Mouse (Mus musculus): ENCODE measurements at regions not wholly inside any gene's neighbourhood (a gene's known extent, or its start where the extent isn't known, plus 50 kb on each side); places are given as distances from the start of the nearest gene placed in this dataset.

DNA sequence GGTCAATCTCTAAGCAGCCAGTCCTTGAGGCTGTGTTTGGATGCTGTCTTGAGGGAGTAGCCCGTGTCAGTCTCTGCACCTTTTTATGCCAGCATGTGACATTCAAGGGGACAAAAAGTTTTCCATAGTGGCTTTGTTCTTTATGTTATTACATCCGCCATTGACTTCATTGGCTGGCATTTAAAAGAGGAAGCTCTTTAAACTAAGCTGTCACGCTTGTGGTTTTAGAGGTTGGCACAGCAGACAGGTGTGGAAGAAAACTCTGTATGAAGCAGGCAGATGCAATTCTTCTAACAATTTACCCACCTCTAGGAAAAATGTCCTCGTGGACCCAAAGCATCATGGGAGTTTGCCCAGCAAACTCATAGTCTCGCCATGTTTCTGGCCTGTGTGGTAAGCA is 297.5 kb upstream of the Gadl1 start:
- no peak for DNase-seq (ENCODE audit: low spot score in 2 of 2)

DNA sequence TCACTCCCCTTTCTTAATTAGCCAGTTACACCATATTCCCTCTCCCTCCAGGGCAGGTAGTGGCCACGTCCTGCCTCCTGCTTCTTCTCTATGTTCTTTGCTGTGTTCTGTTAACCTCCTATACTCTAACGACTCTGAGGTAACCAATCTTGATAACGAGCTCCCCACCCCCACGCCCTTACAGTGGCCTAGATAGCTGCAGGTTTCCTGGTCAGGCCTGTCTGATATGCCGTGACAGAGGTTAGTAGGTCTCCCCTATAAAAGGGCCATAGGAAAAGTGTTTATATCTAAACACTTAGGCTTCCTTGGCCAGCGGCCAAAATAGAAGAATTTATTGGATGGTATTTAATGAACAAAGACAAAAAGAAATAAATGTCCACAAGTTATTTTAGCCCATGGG is 296.3 kb upstream of the Gadl1 start:
- DNase-seq (ENCODE audit: low spot score in 2 of 2), result no peak

DNA sequence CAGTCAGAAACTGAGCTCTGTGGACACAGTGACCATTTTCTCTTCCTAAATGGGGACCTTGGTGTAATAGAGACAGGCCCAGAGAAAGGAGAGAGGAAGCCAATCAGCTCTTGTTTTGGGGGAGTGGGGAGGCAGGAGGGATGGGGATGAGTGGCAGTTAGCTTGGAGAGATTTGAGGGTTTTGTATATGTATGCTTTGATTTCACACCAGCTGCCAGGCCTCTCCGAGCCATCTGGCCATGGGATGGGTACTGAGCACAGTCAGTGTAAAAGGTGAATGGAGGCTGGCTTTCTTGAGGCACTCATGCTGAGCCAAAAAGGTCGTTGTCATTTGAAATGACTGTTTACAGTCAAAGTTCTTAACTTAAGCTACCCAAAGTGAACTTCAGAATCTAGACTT is 295.2 kb upstream of the Gadl1 start:
- DNase-seq (ENCODE audit: low spot score in 2 of 2), result no peak

DNA sequence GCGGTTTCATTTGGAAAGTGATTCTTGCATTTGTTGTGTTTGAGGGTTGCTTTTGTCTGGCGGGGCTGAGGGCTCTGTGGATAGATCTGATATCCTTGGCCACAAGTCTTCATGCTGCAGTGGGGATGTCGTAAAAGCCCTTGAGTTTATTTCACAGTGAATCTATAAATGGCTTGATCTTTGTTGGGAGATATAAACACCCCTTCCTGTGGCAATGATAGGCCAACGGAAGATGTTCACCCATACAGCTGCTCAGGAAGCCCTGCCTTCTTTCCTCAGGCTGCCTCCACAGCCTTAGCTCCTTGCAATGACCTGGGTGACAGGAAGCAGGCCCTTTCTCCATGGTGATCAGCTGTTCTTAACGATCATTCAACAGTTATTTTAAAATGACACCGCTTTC is 291.3 kb upstream of the Gadl1 start:
- DNase-seq (ENCODE audit: low spot score in 2 of 2), result no peak

DNA sequence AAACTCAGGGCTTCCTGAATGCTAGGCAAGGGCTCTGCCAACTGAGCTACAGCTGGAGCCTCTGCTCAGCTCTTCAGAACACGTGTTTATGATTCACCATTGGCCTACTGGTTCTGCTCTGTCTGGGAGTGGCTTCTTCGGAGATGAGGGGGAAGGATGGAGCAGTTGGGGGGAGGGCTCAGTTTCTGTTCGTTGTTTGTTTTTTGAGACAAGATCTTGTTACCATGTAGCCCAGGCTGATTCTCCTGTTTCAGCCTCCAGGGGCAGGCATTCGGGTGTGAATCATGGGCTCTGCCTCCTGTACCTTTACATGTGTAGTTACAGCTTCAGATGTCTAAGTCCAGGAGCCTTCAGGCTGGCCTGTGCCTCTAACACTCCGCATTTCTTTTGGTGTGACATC is 285.3 kb upstream of the Gadl1 start:
- peak in 1 of 2 experiments; percentile 5 for DNase-seq (ENCODE audit: low spot score in 2 of 2)

DNA sequence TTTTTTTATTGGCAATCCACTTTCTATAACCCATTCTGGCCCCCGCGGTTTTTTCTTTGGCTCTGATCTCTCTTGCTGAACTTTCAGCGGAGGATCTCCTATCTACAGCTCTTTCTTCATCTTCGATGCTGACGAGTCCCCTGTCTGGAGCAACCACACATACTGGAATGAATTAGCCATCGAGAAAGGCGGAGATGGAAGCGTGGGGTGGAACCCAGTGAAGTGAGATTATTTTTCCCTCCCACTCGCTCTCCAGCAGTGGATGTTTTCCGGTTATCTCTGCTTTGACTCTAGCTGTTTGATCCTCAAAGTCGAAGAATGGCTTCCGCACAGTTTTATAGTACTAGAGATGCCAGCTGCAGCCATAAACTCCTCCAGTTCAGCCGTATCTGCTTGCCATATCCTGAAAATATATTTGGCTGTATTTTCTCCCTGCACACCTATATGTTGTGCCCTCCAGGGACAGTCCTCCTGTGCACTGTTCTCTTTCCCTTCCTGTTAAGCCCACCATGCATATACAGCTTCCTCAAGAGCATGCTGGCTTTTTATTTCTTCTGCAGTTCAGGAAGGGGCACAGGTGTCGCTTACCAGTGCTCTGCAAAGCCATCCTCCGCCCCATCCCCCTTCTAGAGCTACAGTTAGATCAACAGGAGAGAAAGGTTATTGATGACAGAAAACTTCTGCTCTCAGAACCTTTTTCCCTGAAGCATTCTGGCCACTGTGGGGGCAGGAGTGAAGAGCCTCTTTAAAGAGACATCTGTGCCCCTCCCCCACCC is 284.3 kb upstream of the Gadl1 start:
- DNase-seq (ENCODE audit: low spot score in 2 of 2), result no peak

DNA sequence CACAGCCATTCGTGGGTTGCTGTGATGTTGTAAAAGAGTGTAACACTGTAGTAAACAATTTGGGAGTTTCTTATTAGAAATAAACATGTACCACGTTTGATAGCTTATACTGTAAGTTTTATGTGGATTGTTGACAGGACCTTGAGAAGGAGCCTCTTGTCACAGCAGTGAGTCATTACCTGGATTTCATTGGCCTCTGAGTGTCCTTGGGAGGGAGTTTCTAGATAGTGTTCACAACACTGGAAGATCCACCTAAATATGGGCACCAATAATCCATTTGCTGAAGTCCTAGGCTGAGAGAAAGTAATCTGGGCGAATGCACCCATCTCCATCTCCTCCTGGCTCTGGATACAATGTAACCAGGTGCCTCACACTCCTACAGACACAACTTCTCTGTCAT is 281.7 kb upstream of the Gadl1 start:
- no peak for DNase-seq (ENCODE audit: low spot score in 2 of 2)

DNA sequence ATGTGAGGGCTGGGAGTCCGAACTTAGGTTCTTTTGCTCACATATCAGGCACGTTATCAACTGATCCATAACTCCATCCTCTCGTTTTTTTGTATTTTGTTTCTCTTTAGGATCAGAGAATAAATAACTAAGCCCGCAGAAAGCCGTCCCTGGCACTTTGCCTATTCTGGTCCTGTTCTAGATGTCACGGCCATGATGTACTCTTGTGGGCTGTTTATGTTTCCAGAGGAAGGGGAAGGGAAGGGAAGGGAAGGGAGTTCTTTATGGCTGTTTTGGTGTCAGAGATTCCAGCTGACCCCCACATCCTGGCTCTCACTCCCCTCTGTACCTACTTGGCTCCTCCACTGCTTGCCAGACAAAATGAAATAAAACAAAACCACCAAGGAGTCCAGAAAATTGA is 272.1 kb upstream of the Gadl1 start:
- no peak for DNase-seq (ENCODE audit: low spot score in 2 of 2)

DNA sequence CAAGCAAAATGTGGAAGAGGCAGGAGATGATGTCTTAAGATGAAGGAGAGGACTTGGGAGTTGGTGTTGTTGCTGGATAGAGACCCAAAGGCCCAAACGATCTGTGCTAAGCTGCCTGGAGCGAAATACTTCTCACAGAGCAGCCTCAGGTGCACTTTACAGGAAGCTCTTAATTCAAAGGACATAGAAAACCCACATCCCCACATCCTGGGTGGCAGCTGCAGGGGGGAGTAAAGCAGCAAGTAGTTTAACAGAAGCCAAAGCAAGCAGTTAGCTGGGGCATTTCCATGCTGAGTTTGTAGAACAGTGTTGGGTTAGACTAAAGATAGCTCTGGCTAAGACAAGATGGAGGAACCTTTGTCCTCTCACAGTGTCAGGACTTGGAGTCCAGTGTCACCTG is 268.5 kb upstream of the Gadl1 start:
- DNase-seq (ENCODE audit: low spot score in 2 of 2), result no peak

DNA sequence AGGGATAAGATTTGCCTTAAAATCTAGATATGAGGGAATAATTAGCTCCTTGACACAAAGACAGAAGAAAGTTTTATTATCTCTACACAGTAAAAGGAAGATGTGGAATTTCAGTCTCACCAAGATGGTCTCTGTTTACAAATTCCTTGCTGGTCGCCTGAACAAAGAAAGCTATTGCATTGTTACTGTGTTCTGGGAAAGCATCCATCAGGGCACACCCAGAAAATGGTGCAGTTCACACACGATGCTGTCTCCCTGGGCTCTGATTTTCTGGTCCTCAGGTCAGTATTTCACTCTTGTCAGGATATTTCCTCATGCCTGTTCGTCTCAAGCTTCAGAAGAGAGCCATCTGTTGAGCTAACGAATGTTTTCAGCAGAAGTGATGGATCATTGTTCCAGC is 267.2 kb upstream of the Gadl1 start:
- no peak for DNase-seq (ENCODE audit: low spot score in 2 of 2)

DNA sequence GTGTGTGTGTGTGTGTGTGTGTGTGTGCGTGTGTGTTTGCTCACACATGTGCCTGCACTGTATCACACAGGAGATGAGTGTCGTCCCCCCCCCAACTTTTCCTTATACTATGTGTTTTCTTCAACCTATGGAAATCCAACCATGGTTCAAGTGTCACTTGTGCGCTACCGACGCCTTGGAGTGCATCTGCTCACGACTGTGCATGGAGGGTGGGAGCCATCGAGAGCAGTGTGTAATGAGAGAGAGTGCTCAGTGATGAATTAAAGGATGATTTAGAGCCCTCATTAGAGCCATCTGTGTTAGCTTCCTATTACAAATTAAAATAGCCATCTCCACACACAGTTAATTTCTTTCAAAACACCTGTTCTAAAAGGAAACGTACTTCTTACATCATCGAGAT is 264.3 kb upstream of the Gadl1 start:
- no peak for DNase-seq (ENCODE audit: low spot score in 2 of 2)

DNA sequence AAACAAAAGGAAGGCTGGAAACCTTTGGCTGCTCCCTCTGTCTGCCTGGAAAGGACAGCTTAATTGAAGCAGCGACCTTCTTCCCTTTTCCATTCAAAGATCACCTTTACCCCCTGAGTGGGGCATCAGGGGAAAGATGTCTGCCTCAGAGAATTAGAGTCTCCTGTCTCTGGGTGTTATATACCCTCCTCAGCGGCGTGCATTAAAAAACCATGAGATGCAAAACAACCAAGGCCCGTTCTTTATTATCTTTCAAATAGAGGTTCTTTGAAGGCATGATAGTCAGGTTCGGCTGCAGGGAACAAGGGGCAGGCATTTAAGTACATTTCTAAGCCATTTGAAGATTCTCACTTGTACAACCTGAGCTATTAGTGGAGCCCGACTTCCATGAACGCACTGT is 263.0 kb upstream of the Gadl1 start:
- DNase-seq (ENCODE audit: low spot score in 2 of 2), result no peak

DNA sequence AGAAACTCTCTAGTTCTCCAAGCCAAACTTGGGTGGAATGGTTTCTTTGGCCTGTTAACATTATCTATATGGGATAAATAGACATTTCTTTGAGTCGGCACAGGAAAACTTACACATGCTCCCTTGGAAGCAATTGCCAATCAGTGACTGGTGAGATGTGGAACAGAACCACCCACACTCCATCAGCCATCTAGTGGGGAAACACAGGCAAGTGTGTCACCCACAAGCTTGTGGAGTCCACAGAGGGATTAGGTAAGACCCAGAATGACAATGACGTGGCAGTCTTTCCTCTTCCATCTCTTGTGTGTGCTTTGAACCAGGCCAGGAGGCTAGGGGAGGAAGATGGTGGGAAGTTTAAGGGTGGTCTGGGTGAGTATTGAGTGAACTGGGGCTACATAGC is 257.5 kb upstream of the Gadl1 start:
- no peak for DNase-seq (ENCODE audit: low spot score in 2 of 2)

DNA sequence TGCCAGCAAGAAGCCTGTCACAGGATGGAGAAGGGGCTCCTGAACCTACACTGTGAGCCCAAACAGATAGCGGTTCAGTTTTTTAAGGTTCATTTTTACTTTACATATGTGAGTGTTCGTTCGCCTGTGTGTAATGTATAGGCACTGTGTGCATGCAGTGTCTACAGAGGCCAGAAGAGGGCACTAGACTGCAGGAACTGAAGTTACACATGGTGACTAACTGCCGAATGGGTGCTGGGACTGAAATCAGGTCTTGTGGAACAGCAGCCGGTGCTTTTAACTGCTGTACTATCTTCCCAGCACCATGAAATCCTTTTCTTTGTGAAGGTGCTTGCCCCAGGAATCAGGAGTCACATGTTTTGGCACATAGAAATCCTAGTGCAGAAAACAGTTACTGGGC is 256.1 kb upstream of the Gadl1 start:
- DNase-seq (ENCODE audit: low spot score in 2 of 2), result no peak

DNA sequence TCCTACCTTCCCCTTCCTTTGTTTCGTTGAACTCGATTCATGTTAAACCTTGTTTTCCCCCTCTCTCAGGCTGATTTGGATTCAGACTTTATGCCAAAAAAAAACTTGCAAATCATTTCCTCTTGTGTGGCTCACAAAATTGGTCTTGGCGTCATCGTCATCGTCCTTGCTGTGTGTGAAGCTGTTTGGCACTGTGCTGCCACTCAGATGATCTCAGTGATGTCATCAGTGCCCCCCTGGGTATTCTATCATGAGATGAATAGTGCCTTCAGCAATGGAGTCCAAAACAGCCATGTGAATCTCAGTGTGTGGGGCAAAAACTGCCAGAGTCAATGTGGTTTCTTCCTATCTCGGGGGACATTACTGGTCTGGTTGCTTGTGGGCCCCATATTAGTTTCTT is 254.3 kb upstream of the Gadl1 start:
- no peak for DNase-seq (ENCODE audit: low spot score in 2 of 2)

DNA sequence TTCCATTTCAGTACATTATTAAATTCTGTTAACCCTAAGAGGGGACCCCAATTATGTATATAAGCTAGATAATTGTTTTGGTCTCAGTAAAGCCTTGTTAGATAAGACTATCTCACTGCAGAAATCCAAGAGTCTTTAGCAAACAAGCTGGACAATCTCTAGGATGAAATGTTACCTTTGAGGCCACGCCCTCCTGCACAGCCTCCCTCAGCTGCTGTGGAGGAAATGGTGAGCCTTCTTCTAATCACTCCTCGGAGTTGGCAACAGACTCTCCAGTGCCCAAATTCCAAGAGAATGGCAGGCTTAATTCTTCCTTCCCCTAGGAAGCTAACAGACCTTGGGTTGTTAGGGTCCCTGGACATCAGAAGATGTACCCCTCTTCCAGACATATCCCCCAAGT is 252.7 kb upstream of the Gadl1 start:
- no peak for DNase-seq (ENCODE audit: low spot score in 2 of 2)

DNA sequence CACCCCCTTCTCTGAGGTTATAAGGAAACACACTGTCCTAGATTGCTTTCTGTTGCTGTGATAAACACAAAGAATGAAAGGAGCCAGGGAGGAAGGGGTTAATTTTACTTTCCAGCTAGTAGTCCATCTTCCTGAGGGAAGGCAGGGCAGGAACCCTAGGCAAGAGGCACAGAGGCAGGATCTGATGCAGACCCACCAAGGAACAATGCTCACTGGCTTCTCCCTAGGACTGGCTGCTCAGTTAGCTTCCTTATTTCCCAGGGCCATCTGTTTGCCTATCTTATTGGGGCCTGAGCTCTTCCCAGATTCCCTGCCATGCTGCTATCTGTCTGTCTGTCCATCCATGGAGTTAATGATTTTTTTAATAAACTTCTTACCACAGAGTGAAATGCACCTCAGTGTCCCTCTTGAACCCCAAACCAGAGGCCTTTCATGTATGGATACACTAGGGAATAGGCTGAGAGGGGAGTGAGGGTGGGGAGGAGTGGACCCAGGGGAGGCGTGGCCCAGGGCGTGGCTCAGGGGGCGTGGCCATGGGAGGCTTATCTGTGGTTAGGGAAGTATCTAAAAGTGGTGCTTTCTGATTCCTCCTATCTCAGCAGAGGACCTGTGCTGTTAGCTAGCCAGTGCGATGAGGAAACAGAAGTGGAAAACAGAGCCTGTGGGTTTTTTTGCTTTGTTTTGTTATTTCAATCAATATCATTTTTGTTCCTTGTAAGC is 252.1 kb upstream of the Gadl1 start:
- DNase-seq (ENCODE audit: low spot score in 2 of 2), result peak in 1 of 2 experiments; percentile 5

DNA sequence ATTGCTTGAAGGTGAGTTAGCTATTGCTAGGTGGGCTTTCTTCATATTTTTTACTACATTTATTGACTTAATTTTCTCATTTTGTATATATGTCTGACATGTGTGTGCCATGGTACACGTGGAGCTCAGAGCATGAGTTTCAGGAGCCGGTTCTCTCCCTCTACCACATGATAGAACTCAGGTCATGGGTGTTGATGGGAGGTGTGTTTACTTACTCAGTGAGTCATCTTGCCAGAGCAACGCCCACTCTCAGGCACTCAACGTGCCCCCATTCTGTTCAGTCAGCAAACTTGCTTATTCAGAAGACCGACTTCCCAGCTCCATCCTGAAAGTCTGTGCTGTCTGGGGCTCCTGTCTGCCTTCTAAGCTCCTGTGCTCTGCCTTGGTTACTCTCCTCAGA is 250.8 kb upstream of the Gadl1 start:
- no peak for DNase-seq (ENCODE audit: low spot score in 2 of 2)

DNA sequence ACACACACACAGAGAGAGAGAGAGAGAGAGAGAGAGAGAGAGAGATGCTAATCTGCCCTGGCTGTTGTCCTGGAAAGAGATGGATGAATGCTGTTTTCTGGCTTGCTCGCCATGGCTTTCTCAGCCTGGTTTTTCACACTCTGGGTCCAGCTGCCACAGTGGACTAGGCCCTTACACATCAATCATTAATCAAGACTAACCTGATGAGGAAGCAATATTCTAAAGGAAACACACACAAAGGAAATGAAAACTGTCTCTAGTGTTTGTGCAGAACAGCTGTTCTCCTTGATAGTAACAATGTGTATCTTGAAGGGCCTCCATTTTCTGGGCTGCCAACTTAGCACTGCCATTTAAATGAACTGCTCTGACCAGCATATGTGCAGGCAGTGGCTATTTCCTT is 248.9 kb upstream of the Gadl1 start:
- DNase-seq (ENCODE audit: low spot score in 2 of 2), result no peak

DNA sequence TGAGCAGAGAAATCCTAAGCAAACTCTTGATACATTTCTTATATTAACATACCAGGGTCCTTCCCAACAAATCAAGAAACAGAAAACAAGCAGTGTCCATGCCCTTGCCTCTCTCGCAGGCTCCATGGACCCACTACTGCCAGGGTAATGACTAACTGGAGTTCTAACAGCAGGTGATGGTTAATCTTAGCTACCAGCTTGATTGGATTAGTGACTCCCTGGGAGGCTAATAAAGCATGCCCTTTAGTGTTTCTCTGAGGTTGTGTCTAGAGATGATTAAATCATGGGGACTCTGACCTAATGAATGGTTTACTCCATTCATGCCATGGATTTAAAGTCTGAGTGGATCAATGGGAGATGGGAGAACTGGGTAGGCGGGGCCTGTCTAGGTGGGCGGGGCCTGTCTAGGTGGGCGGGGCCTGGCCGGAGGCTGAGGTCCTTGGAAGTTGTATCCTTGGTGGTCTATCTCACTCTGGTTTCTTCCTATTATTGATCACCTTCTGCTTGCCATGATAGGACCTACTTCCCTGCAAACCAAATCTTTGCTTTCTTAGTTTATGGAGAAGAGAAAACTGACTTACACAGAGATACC is 247.3 kb upstream of the Gadl1 start:
- no peak for DNase-seq (ENCODE audit: low spot score in 2 of 2)

DNA sequence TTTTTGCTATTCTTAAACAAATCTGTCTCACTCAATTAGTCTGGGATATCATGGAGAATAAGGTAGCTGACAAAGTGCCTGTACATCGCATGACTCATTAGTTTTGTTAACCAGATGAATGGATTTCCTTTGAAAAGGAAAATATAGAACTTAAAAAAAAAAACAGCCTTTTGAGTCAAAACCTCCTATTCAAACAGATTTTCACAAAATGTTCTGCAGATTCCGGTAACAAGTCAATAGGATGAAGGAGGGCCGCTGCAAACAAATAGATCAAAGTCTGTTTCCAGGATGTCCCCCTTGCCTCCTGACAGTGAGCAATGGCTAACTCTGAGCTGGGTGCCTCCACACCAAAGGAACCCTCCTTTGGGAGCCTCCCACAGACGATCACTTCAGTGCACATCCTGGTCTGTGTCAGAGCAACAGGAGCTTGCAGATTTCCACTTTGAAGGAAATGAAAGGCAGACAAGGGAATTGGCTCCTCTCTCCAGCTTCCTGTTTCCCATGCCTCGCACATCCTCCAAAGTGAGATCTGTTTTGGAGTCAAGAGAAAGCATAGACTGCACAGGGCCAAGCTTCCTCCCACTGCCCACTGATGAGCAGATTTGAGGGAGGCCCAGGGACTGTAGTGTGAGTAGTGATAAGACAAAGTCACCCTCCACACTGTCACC is 243.8 kb upstream of the Gadl1 start:
- DNase-seq (ENCODE audit: low spot score in 2 of 2), result no peak

DNA sequence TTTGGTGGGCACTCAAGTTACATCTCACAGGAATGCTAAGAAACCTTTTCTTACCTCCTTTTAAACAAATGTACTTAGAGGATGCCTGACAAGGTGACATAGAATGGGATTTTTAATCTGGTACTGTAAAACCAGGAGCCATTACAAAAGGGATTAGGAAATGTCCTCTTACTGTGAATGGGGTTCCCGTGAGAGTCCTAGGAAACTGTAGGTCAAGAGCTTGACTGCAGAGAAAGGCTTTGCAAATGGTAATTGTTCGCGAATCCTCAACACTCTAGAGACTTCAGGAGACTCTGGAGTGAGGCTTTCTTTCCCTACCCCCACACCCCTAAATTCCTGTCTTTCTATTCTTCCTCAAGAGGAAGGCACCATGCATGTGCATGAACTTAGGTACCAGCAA is 242.7 kb upstream of the Gadl1 start:
- DNase-seq (ENCODE audit: low spot score in 2 of 2), result no peak

All from spleen, postnatal 14 days (tissue).